Mouse (Mus musculus): ENCODE measurements around the gene Tceal1. TPM values are rescaled to one million over a fixed set of nuclear protein-coding genes. Genes with fewer than 3 reads are reported as not detected.

Gene Tceal1
- polyA plus RNA-seq, 1 experiment: 1.6 TPM

GRCm38 (mm10) chrX:136740791-136741650 is 33.2 kb downstream of the Tceal1 start:
- Histone ChIP-seq H3K27me3 (replicated peaks; ENCODE audit: control insufficient read depth, insufficient read depth, low read length) (no peaks in the 10 kb centered on the region), H3K4me3 (ENCODE audit: insufficient read depth, low read depth, low read length) (peak overlapping the region; percentile 92), H3K27ac (ENCODE audit: insufficient read depth, low read depth, low read length) (peak overlapping the region; percentile 77), H3K36me3 (ENCODE audit: control insufficient read depth, insufficient read depth, low read length) (no peaks in the 10 kb centered on the region), H3K4me1 (ENCODE audit: control insufficient read depth, insufficient read depth, low read length) (no peaks in the 10 kb centered on the region)
- TF ChIP-seq POLR2A (IDR thresholded peaks at IDR 0.05; ENCODE audit: low read depth, low read length) (peak; percentile 65), CTCF (conservative IDR thresholded peaks at IDR 0.05; ENCODE audit: insufficient read depth, insufficient read length, low read depth, low read length) (no peak)
- peak; percentile 98 for DNase-seq
- under 1% methylated on average over 38 of the region's 39 CpGs for WGBS

- DNase-seq: peak; percentile 84
- peak overlapping the region; percentile 97 for H3K27ac ChIP-seq (ENCODE audit: insufficient read depth, low read depth, low read length)
- peak overlapping the region; percentile 92 for H3K4me3 ChIP-seq (ENCODE audit: insufficient read depth, low read depth, low read length)
- WGBS: under 1% methylated on average over 38 of the region's 46 CpGs
- H3K36me3 ChIP-seq (ENCODE audit: control insufficient read depth, insufficient read depth, low read length): no peaks in the 10 kb centered on the region
- no peaks in the 10 kb centered on the region for H3K27me3 ChIP-seq (replicated peaks; ENCODE audit: control insufficient read depth, insufficient read depth, low read length)
- no peaks in the 10 kb centered on the region for H3K4me1 ChIP-seq (ENCODE audit: control insufficient read depth, insufficient read depth, low read length)
- TF ChIP-seq CTCF (conservative IDR thresholded peaks at IDR 0.05; ENCODE audit: insufficient read depth, insufficient read length, low read depth, low read length) (no peak), POLR2A (IDR thresholded peaks at IDR 0.05; ENCODE audit: low read depth, low read length) (no peak)
Measured at GRCm38 (mm10) chrX:136741651-136742201, 33.9 kb downstream of the Tceal1 start.

GRCm38 (mm10) chrX:136742241-136742640 is 34.5 kb downstream of the Tceal1 start:
- DNase-seq: no peak
- 2% methylated on average over 10 of the region's 10 CpGs for WGBS
- TF ChIP-seq POLR2A (IDR thresholded peaks at IDR 0.05; ENCODE audit: low read depth, low read length) (no peak), CTCF (conservative IDR thresholded peaks at IDR 0.05; ENCODE audit: insufficient read depth, insufficient read length, low read depth, low read length) (no peak)
- Histone ChIP-seq H3K36me3 (ENCODE audit: control insufficient read depth, insufficient read depth, low read length) (no peaks in the 10 kb centered on the region), H3K27ac (ENCODE audit: insufficient read depth, low read depth, low read length) (peak overlapping the region; percentile 97), H3K27me3 (replicated peaks; ENCODE audit: control insufficient read depth, insufficient read depth, low read length) (no peaks in the 10 kb centered on the region), H3K4me3 (ENCODE audit: insufficient read depth, low read depth, low read length) (peak overlapping the region; percentile 92), H3K4me1 (ENCODE audit: control insufficient read depth, insufficient read depth, low read length) (no peaks in the 10 kb centered on the region)

- Histone ChIP-seq H3K4me3 (ENCODE audit: insufficient read depth, low read depth, low read length) (peak overlapping the region; percentile 92), H3K4me1 (ENCODE audit: control insufficient read depth, insufficient read depth, low read length) (no peaks in the 10 kb centered on the region)
- WGBS: 7% methylated on average over 5 of the region's 5 CpGs
Measured at GRCm38 (mm10) chrX:136742661-136743103, 34.9 kb downstream of the Tceal1 start.

GRCm38 (mm10) chrX:136743459-136743858 is 35.7 kb downstream of the Tceal1 start, which contains the start of gene Morf4l2:
Gene Morf4l2 (minus strand): TSS chrX:136743690.
- no peak for DNase-seq
- no peaks in the 10 kb centered on the region for H3K4me1 ChIP-seq (ENCODE audit: control insufficient read depth, insufficient read depth, low read length)
- WGBS: 81% methylated on average over 12 of the region's 12 CpGs
- no peaks in the 10 kb centered on the region for H3K27me3 ChIP-seq (replicated peaks; ENCODE audit: control insufficient read depth, insufficient read depth, low read length)
- H3K27ac ChIP-seq (ENCODE audit: insufficient read depth, low read depth, low read length): peak within 1 kb of the TSS; percentile 97
- TF ChIP-seq POLR2A (IDR thresholded peaks at IDR 0.05; ENCODE audit: low read depth, low read length) (no peak), CTCF (conservative IDR thresholded peaks at IDR 0.05; ENCODE audit: insufficient read depth, insufficient read length, low read depth, low read length) (no peak)
- H3K36me3 ChIP-seq (ENCODE audit: control insufficient read depth, insufficient read depth, low read length): no peaks in the 10 kb centered on the region
- H3K4me3 ChIP-seq (ENCODE audit: insufficient read depth, low read depth, low read length): peak within 1 kb of the TSS; percentile 92

More at GRCm38 (mm10) chrX:136742661-136743103, 34.9 kb downstream of the Tceal1 start:
- DNase-seq: peak; percentile 80
- no peaks in the 10 kb centered on the region for H3K27me3 ChIP-seq (replicated peaks; ENCODE audit: control insufficient read depth, insufficient read depth, low read length)
- no peak for TF ChIP-seq POLR2A (IDR thresholded peaks at IDR 0.05; ENCODE audit: low read depth, low read length)
- TF ChIP-seq CTCF (conservative IDR thresholded peaks at IDR 0.05; ENCODE audit: insufficient read depth, insufficient read length, low read depth, low read length): peak; percentile 45
- peak overlapping the region; percentile 97 for H3K27ac ChIP-seq (ENCODE audit: insufficient read depth, low read depth, low read length)
- no peaks in the 10 kb centered on the region for H3K36me3 ChIP-seq (ENCODE audit: control insufficient read depth, insufficient read depth, low read length)

GRCm38 (mm10) chrX:136744663-136745062 is 36.9 kb downstream of the Tceal1 start:
- WGBS: 49% methylated on average over 8 of the region's 8 CpGs
- DNase-seq: no peak
- peak overlapping the region; percentile 22; the same call in 1 of the 2 replicates for H3K27ac ChIP-seq (ENCODE audit: insufficient read depth, low read depth, low read length)
- H3K4me1 ChIP-seq (ENCODE audit: control insufficient read depth, insufficient read depth, low read length): no peaks in the 10 kb centered on the region
- no peaks in the 10 kb centered on the region for H3K27me3 ChIP-seq (replicated peaks; ENCODE audit: control insufficient read depth, insufficient read depth, low read length)
- no peak for TF ChIP-seq POLR2A (IDR thresholded peaks at IDR 0.05; ENCODE audit: low read depth, low read length)
- TF ChIP-seq CTCF (conservative IDR thresholded peaks at IDR 0.05; ENCODE audit: insufficient read depth, insufficient read length, low read depth, low read length): no peak
- H3K4me3 ChIP-seq (ENCODE audit: insufficient read depth, low read depth, low read length): no peak overlapping the region
- no peaks in the 10 kb centered on the region for H3K36me3 ChIP-seq (ENCODE audit: control insufficient read depth, insufficient read depth, low read length)

- Histone ChIP-seq H3K27me3 (replicated peaks; ENCODE audit: control insufficient read depth, insufficient read depth, low read length) (no peaks in the 10 kb centered on the region), H3K27ac (ENCODE audit: insufficient read depth, low read depth, low read length) (no peak overlapping the region), H3K36me3 (ENCODE audit: control insufficient read depth, insufficient read depth, low read length) (no peaks in the 10 kb centered on the region), H3K4me3 (ENCODE audit: insufficient read depth, low read depth, low read length) (no peak overlapping the region), H3K4me1 (ENCODE audit: control insufficient read depth, insufficient read depth, low read length) (no peaks in the 10 kb centered on the region)
- 83% methylated on average over 4 of the region's 4 CpGs for WGBS
- TF ChIP-seq POLR2A (IDR thresholded peaks at IDR 0.05; ENCODE audit: low read depth, low read length) (no peak), CTCF (conservative IDR thresholded peaks at IDR 0.05; ENCODE audit: insufficient read depth, insufficient read length, low read depth, low read length) (no peak)
- DNase-seq: no peak
Measured at GRCm38 (mm10) chrX:136749329-136749728, 41.5 kb downstream of the Tceal1 start.
